Mouse (Mus musculus): ENCODE measurements around the gene Aipl1.

Gene Aipl1

DNA sequence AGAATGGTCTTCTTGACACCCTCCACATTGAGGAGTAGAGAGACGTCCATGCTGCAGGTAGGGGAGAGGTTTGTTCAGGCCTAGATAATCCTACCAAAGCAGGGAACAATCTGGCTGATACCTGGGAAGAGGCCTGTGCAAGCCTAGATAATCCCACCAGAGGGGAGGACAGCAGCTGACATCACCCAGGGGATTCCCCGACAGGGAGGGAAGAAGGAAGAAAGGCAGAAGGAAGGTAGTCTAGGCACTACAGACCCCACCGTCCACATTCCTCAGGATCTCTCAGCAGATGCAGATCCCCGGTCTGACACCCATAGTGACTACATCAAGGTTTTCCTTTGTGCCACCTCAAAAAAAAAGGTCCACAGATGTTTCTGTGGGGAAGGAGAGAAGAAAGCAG, at the start of gene Aipl1:
Gene Aipl1, minus strand, starts transcription at position 101 of the 400 bp plus-strand sequence.
- in situ Hi-C loops (cut with MboI; ENCODE audit: low pct_unique_long_range_greater_than_20kb in 1 of 2, low sequenced_read_pairs in 2 of 2, unreplicated experiment in 1 of 2): no loop called here

DNA sequence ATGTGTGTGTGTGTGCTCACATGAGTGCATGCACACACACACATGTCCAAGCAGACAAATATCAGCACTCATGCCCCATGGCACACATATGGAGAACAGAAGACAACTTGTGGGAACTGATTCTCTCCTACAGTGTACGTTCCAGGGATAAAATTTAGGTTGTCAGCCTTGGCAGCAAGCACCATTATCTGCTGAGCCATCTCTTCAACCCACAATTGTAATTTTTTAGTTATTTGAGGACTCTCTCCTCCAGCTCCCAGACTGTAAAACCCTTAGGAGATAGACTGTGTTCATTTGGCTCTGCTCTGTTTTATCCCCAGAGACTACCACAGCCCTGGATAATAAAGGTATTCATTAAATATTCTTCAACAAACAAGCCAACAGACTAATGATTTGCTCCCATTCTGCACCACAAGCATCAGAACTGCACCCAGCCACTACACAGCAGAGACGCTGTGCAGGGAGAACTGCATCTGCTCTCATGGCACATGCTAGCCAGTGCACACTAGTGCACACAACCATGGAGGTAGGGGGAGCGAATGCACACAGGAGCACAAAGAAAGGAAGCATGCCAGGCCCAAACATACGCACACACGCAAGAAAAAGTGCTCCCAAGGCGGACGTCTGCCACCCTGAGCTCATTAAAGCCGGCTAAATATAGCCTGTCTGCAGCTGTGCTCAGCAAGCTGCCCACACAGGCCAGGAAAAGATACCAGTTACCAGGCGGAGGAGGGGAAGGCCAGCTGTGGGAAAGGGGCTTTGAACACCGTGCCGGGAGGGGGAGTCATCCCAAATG, 49.1 kb upstream of the Aipl1 start:
- in situ Hi-C loops (cut with MboI; ENCODE audit: low pct_unique_long_range_greater_than_20kb in 1 of 2, low sequenced_read_pairs in 2 of 2, unreplicated experiment in 1 of 2): no loop called here

DNA sequence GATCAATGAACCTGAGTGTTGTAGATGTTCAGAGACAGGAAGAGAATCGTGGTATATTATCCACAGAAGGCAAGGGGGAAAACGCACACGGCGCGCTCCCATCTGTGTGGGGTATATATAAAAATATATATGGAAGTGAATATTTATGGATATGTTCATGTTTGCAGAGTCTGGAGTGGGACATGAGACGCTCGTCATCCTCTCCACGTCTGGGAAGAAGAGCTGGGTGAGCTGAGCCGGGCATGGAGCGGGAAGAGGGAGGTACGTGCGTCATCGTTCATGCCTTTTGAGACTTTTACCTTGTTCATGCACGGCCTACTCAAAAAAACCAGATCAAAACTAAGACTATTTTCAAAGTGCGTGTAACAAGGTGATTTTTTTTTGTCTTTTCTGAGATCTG, 47.0 kb upstream of the Aipl1 start:
- in situ Hi-C loops (cut with MboI; ENCODE audit: low pct_unique_long_range_greater_than_20kb in 1 of 2, low sequenced_read_pairs in 2 of 2, unreplicated experiment in 1 of 2): no loop called here

DNA sequence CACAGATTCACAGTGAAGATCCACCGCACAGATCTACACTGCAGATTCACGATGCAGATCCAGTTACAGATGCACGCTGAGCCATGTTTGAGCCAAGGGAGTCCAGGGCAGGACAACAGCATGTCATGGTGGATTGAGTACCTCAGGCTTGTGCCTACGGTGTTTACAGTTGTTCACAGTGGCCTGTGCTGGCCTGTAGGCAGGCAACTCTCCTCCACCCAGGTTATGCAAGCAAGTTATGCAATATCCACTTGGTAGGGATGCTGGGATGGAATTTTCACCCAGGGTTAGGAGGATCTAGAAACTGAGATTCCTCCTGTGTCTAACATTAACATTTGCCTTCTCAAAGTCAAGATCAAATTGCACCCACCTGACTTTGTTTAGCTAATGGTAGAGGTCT, 45.3 kb upstream of the Aipl1 start:
- in situ Hi-C loops (cut with MboI; ENCODE audit: low pct_unique_long_range_greater_than_20kb in 1 of 2, low sequenced_read_pairs in 2 of 2, unreplicated experiment in 1 of 2): no loop called here

DNA sequence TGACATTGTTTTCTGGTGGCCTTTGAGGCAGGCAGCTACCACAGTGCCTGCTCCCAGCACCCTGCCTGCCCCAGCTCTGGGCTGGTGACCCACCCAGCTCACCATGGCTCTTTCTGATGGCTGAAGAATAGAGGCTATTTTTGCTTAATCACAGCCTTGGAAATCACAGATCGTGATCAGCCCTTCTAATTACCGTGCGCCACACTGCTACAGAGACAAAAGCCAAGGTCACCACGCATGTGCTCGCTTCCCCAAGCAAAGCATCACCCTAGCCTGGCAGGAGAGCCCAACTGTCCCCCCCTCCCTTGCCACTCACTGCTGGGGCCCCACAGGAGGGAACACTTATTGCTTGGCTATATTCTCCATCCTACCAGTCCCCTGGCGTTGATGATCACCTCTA, 43.2 kb upstream of the Aipl1 start:
- in situ Hi-C loops (cut with MboI; ENCODE audit: low pct_unique_long_range_greater_than_20kb in 1 of 2, low sequenced_read_pairs in 2 of 2, unreplicated experiment in 1 of 2): no loop called here

DNA sequence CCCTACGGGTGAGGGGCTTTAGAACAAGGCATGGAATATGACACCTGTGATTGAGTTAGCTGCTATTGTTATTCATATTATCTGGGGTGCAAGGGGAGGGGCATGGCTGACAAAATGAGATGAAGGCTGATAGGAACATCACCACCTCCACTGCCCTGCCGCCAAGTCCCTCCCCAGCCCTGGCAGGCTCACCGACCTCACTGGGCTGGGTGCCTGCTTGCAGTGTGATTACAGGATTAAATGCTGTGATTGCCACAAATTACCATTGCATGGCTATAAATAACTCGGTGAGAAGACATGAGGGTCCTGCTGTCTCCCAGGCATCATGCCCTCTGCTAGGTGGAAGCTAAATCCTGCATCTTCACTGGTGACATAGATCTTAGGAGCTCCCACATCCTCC, 41.3 kb upstream of the Aipl1 start:
- in situ Hi-C loops (cut with MboI; ENCODE audit: low pct_unique_long_range_greater_than_20kb in 1 of 2, low sequenced_read_pairs in 2 of 2, unreplicated experiment in 1 of 2): no loop called here

DNA sequence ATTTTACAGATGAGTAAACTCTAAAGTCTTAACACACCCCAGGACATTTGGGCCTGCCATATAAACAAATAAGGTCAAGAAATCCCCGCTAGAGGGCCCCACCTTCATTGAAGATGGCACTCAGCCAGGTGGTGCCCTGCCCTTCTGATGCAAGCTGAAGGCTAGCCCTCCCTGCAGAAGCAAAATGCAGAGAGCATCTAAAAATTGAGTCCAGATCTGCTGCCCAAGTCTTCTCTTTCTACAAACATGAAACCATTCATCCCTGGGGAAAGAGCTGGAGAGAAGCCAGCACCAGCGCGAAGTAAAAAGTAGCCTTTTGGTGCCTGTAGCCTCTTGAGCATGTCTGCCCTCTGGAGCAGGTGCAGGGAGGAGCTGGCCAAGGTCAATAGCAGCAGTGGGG, 40.7 kb upstream of the Aipl1 start:
- in situ Hi-C loops (cut with MboI; ENCODE audit: low pct_unique_long_range_greater_than_20kb in 1 of 2, low sequenced_read_pairs in 2 of 2, unreplicated experiment in 1 of 2): no loop called here

DNA sequence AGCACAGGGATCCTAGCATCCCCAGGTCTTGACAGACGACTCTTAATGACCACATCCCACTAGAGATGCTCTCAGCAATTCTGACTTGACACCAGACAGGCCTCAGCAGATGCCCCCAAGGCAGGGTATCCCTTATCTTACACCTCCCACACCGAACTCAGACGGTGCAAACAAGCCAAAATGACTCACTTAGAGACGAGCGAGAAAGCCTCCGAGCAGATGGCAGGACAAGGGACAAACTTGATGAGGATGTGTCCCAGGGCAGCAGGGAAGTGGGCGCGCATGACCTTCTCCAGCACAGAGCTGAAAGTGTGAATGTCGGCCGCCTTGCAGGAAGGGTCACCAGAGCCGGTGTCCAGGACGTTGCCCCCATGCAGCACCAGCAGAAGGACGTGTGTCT, 36.9 kb upstream of the Aipl1 start:
- in situ Hi-C loops (cut with MboI; ENCODE audit: low pct_unique_long_range_greater_than_20kb in 1 of 2, low sequenced_read_pairs in 2 of 2, unreplicated experiment in 1 of 2): no loop called here

DNA sequence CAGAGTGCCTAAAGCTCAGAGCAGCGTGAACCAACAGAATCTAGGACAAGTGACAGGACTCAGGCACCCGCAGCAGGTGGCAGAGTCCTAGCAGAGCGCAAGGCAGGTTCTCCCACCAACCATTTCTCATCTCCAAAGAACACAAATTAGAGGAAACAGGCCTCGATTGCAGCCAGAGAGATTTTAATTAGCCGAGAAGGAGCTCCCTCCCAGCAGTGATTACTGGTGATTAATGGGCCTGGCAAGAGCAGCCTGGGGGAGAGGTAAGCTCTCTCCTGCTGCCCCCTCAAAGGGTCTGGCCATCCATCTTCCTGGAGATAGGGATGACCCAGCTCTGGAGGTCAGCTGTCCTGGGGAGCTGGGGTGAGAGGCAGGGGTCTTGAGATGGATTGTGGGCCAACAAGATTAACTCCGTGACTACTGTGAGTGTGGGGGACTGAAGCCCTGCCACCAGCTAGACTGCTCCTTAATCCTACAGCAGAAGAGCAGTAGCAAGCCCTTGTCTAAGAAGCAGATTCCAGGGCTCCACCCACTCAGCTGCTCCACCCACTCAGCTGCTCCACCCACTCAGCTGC, 35.1 kb upstream of the Aipl1 start:
- in situ Hi-C loops (cut with MboI; ENCODE audit: low pct_unique_long_range_greater_than_20kb in 1 of 2, low sequenced_read_pairs in 2 of 2, unreplicated experiment in 1 of 2): no loop called here

DNA sequence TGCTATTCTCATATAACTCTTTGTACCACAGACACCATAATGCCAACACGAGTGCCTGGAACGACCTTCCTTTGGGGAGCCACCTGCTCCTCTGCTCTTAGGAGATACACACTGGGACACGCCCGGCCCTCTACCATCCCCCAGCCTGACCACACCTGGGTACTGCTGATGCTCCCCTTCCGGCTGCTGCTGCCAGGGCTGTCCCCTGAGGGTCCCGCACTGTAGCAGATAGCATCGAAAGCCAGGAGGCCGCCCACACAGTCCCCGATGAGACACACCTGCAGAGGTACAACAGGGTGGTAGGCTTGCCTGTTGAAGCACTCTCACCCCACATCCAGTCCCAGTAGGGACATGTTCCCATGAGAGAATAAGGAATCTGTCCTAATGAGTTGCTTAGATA, 33.4 kb upstream of the Aipl1 start:
- in situ Hi-C loops (cut with MboI; ENCODE audit: low pct_unique_long_range_greater_than_20kb in 1 of 2, low sequenced_read_pairs in 2 of 2, unreplicated experiment in 1 of 2): no loop called here

DNA sequence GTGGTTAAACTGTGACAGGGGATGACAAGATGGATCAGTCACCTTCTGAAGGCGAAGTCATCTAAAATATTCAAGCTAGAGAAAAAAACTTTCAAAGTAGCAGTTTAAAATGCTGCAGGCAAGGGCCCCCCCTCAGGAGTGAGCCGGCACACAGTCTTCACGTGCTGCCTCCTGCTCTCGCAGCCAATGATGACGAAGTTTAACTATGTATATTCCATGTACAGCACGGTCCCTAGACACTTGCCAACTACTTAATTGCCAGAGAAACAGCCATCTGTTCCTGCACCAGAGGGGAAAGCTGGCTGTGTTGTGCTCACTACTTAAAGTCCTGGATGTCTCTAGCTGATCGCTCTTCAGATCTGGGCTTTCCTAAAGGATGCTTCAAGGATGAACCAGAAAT, 30.7 kb upstream of the Aipl1 start:
- in situ Hi-C loops (cut with MboI; ENCODE audit: low pct_unique_long_range_greater_than_20kb in 1 of 2, low sequenced_read_pairs in 2 of 2, unreplicated experiment in 1 of 2): no loop called here

DNA sequence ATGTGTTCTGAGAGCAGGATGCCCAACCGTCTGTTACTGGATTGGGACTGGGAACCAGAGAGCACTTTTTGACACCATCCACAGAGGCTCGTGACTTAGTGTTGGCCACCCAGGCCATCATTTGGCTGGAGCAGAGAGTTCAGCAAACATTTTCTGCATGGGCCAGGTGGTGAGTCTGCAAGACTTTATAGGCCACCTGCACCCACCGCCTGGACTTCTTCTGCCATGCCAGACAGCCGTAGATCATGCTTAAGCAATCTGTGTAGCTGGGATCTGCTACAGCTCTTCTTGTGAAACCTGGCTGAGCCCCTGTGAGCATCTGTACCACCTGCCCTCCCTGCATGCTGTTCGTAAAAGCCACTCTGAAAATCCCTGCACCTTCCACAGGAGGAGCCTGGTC, 30.0 kb upstream of the Aipl1 start:
- in situ Hi-C loops (cut with MboI; ENCODE audit: low pct_unique_long_range_greater_than_20kb in 1 of 2, low sequenced_read_pairs in 2 of 2, unreplicated experiment in 1 of 2): no loop called here

DNA sequence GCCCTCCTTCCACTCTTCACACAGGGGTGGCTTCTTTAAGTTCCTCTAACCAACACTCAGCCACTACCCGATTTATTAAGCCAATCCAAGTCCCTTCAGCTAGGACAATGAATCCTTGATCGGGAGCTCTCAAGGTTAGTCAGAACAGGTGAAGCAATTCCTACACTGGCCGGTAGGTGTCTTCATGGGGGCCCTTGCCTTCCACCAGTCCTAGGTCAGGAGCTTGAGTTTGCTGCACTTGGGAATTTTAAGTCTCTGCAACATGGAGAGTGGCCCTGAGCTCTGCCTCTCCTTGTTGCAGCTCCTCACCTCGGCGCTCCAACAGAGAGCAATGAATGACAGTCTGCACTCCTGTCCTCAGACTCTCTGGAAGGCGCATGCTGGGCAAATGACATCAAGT, 29.0 kb upstream of the Aipl1 start:
- in situ Hi-C loops (cut with MboI; ENCODE audit: low pct_unique_long_range_greater_than_20kb in 1 of 2, low sequenced_read_pairs in 2 of 2, unreplicated experiment in 1 of 2): no loop called here

DNA sequence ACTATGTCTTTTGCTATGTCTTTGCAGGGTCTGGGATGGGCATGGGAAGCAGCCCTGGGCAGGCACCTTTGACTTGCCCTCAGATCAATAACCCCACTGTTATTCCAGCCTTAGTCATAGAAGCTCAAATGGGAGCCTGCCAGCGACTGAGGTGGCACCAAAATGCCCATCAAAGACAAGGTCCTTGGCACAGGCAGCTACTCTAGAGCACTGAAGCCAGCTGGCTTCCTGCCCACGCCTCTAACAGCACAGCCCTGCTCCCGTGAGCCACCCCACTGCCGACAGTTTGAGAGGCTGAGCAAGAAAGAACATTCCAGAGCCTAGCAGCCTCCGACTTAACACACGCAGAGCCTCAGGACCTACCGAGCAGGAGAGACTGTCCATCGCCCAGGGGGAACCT, 27.8 kb upstream of the Aipl1 start:
- in situ Hi-C loops (cut with MboI; ENCODE audit: low pct_unique_long_range_greater_than_20kb in 1 of 2, low sequenced_read_pairs in 2 of 2, unreplicated experiment in 1 of 2): no loop called here

DNA sequence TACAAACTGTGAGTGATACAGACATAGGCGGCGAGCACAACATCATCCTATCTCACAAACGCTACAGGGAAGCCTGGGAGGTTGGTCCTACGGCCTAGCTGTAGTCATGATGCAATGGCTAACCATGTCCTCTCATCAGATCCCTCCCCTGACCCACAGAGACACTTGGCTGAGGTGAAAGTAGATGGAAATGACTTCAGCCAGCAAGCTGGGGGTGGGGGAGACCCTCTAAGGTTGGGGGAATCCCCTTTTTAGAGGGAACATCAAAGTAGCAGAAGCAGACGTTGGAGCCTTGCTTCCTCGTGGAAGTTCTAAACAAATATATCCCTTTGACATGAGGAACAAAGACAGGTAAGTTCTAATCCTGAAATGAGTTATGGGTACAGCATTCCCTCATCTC, 27.1 kb upstream of the Aipl1 start:
- in situ Hi-C loops (cut with MboI; ENCODE audit: low pct_unique_long_range_greater_than_20kb in 1 of 2, low sequenced_read_pairs in 2 of 2, unreplicated experiment in 1 of 2): no loop called here

DNA sequence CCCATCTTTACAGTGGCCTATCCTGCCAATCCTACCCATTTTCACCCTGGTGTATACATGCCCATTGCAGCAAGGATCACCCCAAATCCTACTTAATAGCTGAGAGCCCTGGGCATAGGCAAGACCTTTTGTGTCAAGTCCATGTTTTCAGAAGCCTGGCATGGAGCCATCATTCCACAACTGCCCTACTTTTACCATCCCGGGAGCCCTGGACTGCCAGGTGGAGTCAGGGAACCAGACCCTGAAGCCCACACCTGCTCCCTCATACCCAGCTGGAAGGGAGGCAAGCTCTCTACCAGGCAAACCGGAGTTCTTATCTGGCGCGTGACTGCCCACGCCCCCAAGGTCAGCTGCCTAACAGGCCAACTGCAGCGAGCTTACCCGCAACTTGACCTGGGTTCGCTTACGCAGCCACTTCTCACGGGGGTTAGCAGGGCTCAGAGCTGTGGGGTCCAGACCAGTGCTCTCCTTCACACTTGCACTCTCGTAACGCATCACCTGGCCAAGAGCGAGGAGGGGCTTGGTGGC, 23.8 kb upstream of the Aipl1 start:
- in situ Hi-C loops (cut with MboI; ENCODE audit: low pct_unique_long_range_greater_than_20kb in 1 of 2, low sequenced_read_pairs in 2 of 2, unreplicated experiment in 1 of 2): no loop called here

DNA sequence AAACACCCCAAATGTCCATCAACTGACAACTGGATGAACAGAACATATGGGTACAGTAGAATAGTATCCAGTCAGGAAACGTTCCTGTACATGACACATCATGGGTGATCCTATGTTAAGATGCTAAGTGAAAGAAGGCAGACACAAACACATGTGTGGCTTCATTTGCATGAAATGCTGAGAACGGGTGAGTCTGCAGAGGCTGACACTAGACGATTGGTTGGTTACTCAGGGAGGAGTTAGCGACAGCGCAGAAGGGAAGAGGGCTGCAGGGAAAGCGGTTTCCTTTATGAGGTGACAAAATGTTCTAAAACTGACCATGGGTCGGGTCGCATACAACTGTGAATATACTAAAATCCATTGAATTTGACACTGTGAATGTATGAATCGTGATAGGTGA, 23.1 kb upstream of the Aipl1 start:
- in situ Hi-C loops (cut with MboI; ENCODE audit: low pct_unique_long_range_greater_than_20kb in 1 of 2, low sequenced_read_pairs in 2 of 2, unreplicated experiment in 1 of 2): no loop called here

DNA sequence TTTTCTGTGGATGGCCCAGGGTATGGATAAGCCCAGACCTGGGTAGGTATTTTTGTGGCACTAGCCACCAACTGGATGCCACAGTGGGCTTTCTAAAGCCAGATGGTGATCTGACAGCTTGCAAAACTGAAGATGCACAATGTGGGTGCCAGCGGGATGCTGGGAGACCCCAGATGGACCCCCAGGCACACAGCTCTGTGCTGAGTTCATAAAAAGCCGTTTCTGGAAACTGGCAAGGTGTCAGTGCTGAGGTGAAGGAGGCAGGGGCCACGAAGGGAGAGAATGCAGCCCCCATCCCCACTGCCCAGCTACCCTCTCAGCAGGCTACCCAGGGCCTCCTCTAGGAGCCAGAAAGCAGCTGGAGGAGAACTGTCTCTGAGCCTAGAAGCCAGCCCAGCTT, 19.9 kb upstream of the Aipl1 start:
- in situ Hi-C loops (cut with MboI; ENCODE audit: low pct_unique_long_range_greater_than_20kb in 1 of 2, low sequenced_read_pairs in 2 of 2, unreplicated experiment in 1 of 2): no loop called here

DNA sequence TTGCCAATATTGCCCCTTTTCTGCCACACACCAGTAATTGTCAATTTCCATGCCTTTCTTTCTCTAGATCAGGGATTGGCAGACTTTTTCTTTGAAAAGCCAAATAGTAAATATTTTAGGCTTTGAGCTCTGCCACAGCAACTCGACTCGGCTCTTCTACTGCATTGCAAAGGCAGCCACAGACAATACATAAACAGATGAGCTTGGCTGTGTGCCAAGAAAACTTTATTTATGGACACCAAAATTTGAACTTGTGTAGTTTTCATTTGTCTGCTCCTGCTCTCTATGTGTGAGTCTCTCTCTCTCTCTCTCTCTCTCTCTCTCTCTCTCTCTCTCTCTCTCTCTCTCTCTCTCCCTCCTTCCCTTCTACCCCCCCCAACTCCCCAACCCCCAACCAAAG, 17.9 kb upstream of the Aipl1 start:
- in situ Hi-C loops (cut with MboI; ENCODE audit: low pct_unique_long_range_greater_than_20kb in 1 of 2, low sequenced_read_pairs in 2 of 2, unreplicated experiment in 1 of 2): no loop called here

DNA sequence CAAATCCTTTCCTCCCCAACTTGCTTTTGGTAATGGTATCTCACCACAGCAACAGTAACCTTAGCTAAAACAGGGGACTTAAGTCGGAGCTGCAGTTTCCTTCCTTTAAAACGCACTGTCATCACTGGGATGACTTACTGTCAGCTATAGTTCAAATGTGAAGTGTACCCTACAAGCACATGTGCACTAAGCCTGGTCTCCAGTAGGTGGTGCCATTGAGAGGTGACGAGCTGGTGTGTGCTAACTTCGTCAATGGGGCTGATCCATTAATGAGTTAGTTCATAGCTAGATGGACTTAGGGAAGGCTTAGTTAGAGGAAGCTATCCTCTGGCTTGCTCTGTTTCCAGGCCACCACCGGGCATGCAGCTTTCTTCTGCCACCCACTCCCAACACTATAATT, 15.3 kb upstream of the Aipl1 start:
- in situ Hi-C loops (cut with MboI; ENCODE audit: low pct_unique_long_range_greater_than_20kb in 1 of 2, low sequenced_read_pairs in 2 of 2, unreplicated experiment in 1 of 2): no loop called here
